Mouse (Mus musculus) naive thymus-derived CD4-positive, alpha-beta T cell, adult 2 months (primary cell): ENCODE measurements around the gene Stk40.
"Not testable (repeated sequence)": the region's sequence is repeated elsewhere in the genome, so short reads cannot be mapped to it uniquely, and the experiment has no call there.

Source experiments
- DNase-seq: peaks from one replicate; pipeline ENCODE4 v3.0.0-alpha.2; 2011; ENCODE audit warnings: low read depth

The Stk40 gene

DNA sequence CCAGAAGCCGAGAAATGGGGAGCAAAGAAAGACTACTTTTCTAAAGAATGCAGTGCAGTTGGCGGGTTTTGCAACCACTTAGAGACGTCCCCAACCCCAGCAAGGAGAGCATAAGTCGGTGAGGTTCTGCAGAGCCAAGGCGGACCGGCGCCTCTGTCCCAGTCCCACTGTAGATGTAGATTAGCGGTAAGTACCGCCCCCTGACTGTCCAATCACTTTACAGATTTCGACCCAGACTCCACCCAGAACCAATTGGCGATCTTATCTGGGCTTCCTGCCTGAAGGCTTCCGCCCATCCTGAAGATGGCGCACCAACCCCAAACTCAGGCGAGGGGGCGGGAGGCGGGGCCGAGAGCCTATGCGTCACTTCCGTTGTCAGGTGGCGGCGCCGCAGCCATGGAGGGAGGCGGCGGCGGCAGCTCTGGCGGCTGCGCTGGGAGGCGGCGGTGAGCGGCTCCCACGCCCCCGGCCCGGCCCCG is at the start of gene Stk40:
Gene Stk40 (plus strand): TSS at position 368 of the 479 bp plus-strand sequence.
- peak; percentile 99 for DNase-seq

DNA sequence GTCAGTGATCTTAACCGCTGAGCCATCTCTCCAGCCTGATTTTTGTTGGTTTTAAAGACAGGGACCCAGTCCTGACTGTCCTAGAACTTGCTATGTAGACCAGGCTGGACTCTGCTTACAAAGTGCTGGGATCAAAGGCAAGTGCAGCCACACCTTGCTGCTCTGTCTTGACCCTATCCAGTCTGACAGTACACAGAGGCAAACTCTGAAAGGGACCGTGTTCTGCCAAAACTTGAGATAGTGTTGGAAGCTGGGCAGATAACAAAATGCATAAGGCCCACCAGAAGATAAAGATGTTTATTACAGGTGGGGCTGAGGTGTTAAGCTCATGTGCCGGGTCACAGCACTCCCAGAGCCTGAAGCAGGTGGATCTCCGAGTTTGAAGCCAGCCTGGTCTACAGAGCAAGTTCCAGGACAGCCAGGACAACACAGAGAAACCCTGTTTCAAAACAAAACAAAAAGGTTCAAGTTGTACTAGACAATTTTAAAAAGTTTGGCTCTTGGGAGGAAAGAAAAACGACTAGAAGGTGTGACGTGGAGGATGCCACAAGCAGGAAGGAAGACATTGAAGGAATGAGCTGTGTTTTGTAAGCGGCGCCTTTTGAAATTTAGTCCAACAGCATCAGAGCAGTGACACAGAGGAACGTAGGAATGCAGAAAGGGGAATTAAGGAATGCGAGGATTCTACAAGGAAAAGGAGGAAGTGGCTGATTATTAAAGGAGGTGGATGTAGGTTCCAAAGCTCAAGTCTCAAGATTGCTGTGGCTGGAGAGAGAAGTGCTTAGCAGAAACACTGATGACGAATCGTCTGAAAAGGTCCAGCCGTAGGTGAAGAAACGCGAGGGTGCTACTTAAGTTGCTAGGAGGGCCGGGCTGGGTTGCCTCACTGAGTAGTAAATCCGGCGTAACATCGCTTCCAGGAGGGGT is 46.3 kb upstream of the Stk40 start:
- DNase-seq: peak; percentile 46

- DNase-seq: peak; percentile 92
Observed at GRCm38 (mm10) chr4:126058134-126058996, 45.4 kb upstream of the Stk40 start, which contains the start of gene Oscp1. Gene Oscp1 (plus strand): TSS chr4:126058565.

DNA sequence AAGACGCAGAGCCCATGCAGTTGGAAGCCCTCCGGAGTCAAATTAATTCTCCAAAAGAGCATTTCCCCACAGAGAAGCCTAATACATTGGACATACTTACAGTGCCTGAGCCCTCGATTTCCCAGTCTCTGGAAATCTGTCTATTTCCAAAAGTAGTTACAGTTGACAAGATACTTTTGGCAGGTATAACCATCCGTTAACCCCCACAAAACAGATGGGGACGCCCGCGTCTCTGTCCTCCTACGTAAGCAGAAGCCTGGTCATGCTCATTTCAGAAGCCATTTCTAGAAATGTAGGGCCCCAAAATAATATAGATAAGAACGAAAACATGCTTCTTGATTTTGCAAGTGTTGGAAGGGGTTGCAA is 44.8 kb upstream of the Stk40 start:
- no peak for DNase-seq

DNA sequence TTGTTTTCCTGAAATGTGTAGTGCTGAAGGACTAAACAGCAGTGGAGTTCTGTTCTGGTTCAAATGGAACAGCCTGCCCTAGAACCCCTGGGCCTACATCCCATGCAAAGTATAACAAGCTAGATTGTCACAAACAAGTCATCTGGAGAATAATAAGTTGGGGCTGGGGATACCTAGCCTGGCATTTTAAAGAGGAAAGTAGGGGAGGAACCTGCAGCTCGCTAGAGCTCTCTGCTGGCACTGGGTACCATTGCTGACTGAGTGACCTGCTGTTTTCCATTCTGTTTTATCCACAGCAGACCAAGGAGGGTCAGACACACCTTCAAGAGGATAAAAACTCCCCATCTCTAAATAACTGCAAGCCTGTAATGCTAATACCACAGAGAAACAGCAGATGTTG is 40.9 kb upstream of the Stk40 start:
- no peak for DNase-seq

DNA sequence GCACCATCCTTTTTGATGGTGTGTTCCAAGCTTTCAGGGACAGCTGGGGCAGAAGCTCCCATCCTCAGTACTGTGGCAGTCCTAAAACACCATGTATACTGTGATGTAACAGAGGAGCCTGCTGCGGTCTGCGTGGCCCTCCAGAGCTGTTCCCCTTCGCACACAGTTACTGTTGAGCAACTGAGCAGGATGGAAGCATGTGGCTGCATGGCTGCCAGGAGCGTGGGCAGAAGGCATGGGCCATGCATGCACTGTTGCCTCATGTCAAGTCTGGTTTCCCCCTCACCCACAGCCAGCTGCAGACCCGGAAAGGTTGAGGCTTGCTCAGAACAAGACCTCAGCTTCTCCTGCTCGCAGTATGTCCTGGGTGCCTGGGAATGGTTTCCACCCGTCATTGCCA is 38.5 kb upstream of the Stk40 start:
- no peak for DNase-seq

- DNase-seq: no peak
Observed at GRCm38 (mm10) chr4:126067401-126068077, 36.2 kb upstream of the Stk40 start.

GRCm38 (mm10) chr4:126068842-126069241 is 34.9 kb upstream of the Stk40 start:
- DNase-seq: no peak

GRCm38 (mm10) chr4:126077833-126078232 is 25.9 kb upstream of the Stk40 start:
- no peak for DNase-seq

GRCm38 (mm10) chr4:126079266-126079665 is 24.5 kb upstream of the Stk40 start:
- DNase-seq: no peak

DNA sequence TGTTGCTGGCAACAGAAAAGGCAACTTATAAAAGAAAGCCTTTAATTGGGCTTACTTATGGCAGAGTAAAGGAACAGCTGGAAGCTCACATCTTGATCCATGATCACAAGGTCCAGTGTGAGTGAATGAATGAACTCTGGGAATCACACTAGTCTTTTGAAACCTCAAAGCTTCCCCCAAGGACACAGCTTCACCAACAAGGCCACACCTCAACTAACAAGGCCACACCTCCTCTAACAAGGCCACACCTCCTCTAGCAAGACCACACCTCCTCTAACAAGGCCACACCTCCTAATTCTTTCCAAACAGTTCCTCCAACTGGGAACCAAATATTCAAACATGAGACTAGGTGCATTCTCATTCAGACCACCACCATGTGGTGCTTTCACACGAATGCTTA is 22.2 kb upstream of the Stk40 start:
- DNase-seq: no peak

- DNase-seq: no peak
Observed at GRCm38 (mm10) chr4:126083021-126083420, 20.7 kb upstream of the Stk40 start.

DNA sequence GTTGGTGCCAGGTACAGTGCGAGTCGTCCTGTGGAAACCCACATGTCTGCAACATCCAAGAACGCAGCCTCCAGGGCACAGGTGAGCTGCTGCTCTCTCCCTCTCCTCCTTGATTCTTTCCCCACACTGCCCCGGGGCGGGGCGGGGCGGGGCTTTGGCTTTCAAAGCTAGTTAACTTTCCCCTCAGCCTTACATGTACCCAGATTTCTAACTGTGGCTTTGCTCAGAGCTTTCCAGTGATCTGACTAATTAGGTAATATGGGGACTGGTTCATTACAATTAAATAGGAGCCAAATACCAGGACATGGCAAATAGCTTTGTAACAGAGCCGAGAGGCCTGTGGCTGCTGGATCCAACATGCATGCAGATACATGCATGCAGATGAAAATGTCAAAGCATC is 19.4 kb upstream of the Stk40 start:
- DNase-seq: no peak

- DNase-seq: peak; percentile 94
Observed at GRCm38 (mm10) chr4:126085996-126086576, 17.7 kb upstream of the Stk40 start.

- DNase-seq: peak; percentile 76
Observed at GRCm38 (mm10) chr4:126090101-126090847, 13.5 kb upstream of the Stk40 start.

- no peak for DNase-seq
Observed at GRCm38 (mm10) chr4:126090848-126091124, 13.0 kb upstream of the Stk40 start.

GRCm38 (mm10) chr4:126091873-126092272 is 11.9 kb upstream of the Stk40 start:
- no peak for DNase-seq

DNA sequence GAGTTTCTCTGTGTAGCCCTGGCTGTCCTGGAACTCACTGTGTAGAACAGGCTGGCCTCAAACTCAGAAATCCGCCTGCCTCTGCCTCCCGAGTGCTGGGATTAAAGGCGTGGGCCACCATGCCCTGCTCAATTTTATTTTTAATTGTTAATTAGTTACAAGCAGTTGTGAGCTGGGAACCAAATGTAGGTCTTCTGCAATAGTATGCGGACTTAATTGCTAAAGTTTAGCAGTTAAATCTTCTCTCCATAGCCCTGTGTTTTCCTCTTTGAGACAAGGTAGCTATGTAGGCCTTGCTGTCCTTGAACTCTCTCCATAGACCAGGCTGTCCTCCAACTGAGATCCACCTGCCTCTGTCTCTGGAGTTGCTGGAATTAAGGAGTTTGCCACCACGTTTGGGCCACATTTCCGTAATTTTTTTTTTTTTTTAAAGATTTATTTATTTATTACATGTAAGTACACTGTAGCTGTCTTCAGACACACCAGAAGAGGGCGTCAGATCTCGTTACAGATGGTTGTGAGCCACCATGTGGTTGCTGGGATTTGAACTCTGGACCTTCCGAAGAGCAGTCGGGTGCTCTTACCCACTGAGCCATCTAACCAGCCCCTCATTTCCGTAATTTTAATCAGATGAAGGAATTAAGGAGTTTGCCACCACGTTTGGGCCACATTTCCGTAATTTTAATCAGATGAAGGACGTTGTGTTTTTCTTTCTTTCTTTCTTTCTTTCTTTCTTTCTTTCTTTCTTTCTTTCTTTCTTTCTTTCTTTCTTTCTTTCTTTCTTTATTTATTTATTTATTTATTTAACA is 7.9 kb upstream of the Stk40 start:
- not testable (repeated sequence) for DNase-seq

- DNase-seq: peak; percentile 97
Observed at GRCm38 (mm10) chr4:126096464-126097111, 7.2 kb upstream of the Stk40 start, which contains the start of gene Lsm10. Gene Lsm10 (plus strand): TSS chr4:126096623.
